Mouse (Mus musculus) c-Kit-negative CD71-positive TER-119-positive erythroid progenitor cells, embryonic 14.5 days (primary cell): ENCODE measurements at regions not wholly inside any gene's neighbourhood (a gene's known extent, or its start where the extent isn't known, plus 50 kb on each side); places are given as distances from the start of the nearest gene placed in this dataset.

Source experiments
- DNase-seq: peaks from one replicate; pipeline ENCODE4 v3.0.0-alpha.2; 2013; ENCODE audit warnings: low read depth, low spot score

DNA sequence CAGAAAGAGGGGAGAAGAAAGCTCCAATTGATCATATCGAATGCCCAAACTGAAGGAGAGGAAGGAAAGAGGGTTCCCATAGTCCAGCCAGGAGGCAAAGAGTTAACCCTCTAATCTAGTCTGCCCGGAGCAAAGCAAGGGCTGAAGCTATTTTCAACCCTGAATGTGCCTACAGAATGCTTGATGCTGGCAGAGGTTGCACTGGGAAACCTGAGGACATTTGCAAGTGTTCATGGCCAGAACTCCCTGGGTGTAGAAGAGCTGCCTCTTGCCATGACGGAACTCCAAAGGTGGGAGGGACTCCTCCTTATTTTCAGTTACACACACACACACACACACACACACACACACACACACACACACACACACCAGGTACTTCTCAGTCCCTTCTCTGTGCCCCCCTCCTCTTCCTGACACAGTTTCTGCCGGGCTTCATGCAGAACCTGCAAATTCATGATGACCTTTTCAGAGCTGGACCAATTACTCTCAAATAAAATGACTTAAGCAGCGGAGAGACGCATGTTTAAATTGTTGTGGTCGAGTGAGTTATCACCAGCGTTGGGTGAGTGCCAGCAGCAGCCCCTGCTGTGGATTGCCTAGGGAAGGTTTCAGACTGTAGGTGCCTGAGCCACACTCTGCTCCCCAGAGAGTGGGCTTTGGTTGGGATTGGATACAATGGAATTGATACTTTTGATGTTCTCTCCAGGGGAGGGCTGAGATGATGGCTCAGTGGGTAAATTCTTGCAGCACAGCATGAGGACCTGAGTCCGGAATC is 152.1 kb upstream of the Sdk2 start:
- DNase-seq = no peak

GRCm38 (mm10) chr11:114217245-114217757 is 150.5 kb upstream of the Sdk2 start:
- DNase-seq = no peak

DNA sequence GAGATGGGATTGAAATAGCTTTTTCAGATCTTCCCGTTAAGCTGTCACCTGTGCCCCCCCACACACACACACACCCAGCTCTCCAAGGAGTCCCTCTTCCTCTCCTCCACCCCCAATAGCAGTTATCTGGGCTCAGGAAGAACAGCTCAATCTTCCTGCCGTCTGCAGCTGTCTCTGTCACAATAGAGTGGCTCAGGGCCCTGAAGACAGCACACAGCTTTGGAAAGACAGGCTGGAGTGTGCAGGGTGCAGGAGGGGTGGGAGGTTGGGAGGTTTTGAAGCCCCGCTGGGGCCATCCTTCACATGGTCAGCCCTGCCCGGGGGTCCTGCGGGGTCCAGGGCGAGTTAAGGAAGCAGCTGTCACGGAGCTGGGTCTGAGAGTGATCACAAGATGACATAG is 149.6 kb upstream of the Sdk2 start:
- no peak for DNase-seq

- DNase-seq = no peak
Measured at GRCm38 (mm10) chr11:114215256-114215655, 148.4 kb upstream of the Sdk2 start.

GRCm38 (mm10) chr11:114212136-114212535 is 145.3 kb upstream of the Sdk2 start:
- no peak for DNase-seq

- DNase-seq = peak; percentile 12
Measured at GRCm38 (mm10) chr11:114205192-114205591, 138.3 kb upstream of the Sdk2 start.

DNA sequence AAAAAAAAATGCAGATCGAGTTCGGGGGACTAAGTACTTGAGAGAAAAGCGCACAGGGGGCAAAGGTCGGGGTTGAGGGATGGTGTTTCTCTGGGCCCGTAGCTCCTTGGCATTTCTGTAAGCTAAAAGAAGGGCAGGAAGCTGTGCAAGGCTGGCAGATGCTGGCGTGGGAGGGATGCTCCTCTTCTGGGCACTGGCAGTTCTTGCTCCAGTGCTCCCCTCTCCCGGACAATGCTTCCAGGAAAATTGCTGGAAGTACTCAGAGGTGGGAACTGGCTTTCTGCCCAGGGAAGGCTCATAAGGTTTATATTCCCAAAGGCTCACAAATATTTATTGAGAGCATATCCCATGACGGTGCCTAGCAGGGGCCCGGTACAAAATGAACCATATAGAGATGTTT is 136.6 kb upstream of the Sdk2 start:
- no peak for DNase-seq

- DNase-seq = no peak
Measured at GRCm38 (mm10) chr11:114202486-114202885, 135.6 kb upstream of the Sdk2 start.

DNA sequence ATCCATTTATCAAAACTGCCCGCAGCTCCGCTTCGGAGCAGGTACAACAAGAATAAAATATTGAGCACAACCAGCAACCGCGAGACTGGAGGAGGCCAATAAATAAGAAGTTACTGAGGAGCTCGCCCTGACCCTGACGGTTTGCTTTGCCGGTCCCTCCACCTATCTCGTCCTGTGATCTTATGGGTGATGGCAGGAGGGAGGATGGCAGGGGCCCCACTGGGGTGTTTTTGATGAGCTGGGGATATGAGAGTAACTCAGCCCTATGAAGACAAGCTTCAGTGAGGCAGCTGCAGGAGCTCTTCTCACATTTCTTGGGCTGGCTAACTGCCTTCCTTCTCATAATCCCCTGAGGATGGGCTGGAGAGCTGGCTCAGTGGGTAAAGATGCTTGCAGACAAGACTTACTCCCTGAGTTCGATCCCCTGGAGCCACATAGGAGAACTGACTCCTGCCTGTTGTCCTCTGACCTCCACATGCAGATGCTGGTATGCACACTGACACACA is 132.3 kb upstream of the Sdk2 start:
- DNase-seq = no peak

GRCm38 (mm10) chr11:114198317-114199032 is 131.6 kb upstream of the Sdk2 start:
- no peak for DNase-seq

- no peak for DNase-seq
Measured at GRCm38 (mm10) chr11:114195291-114195690, 128.4 kb upstream of the Sdk2 start.

GRCm38 (mm10) chr11:114194055-114194706 is 127.3 kb upstream of the Sdk2 start:
- DNase-seq = no peak

GRCm38 (mm10) chr11:114193018-114193417 is 126.2 kb upstream of the Sdk2 start:
- no peak for DNase-seq

- no peak for DNase-seq
Measured at GRCm38 (mm10) chr11:114191661-114192060, 124.8 kb upstream of the Sdk2 start.

DNA sequence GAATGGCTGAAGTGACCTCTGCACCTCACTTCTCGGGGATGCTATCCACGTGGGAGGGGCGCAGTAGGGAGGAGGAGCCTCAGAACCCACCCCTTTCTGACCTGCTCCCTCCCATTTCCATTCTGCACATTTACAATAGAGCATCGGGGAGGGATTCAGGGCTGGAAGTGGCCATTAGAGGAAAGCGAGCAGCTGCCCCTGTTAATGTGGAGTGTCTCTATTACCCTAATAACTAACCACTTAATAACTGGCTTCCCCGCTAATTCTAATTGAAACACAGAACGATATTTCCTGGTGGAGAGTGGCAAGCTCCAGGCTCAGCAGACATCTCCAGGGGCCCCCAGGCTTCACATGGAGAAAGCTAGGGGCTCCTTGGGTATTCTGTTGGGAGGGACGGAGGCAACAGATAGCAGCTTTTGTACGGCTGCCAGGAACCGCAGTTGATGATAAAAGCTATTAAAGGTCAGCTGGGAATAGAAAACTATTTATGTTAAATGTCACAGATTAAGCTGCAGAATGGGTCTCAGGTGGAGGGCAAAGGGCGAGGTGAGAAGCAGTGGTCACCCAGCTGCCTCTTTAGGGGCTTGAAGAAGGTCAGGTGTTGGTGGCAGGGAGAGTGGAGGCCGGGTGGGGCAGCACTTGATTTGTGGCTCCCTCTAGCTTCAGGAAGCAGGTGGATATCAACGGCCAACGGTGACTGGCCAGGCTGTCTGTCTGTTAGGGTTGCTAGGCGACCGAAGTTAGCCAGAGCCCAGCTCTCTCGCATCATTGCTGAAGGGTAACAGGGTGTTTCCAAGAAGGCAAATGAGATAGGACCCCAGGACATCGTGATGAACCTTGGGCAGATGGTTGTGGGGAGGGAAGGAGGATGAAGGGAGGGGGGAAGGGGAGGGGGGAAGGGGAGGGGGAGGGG is 118.4 kb upstream of the Sdk2 start:
- no peak for DNase-seq

- no peak for DNase-seq
Measured at GRCm38 (mm10) chr11:114184431-114184830, 117.6 kb upstream of the Sdk2 start.

- no peak for DNase-seq
Measured at GRCm38 (mm10) chr11:114183231-114183630, 116.4 kb upstream of the Sdk2 start.

- DNase-seq = no peak
Measured at GRCm38 (mm10) chr11:114178746-114179472, 112.1 kb upstream of the Sdk2 start.

- no peak for DNase-seq
Measured at GRCm38 (mm10) chr11:114177789-114178188, 110.9 kb upstream of the Sdk2 start.

- no peak for DNase-seq
Measured at GRCm38 (mm10) chr11:114177281-114177680, 110.4 kb upstream of the Sdk2 start.
